Mouse (Mus musculus) R1 (cell line): ENCODE measurements around the gene Hsf5.

Experiments
- DNase-seq: peaks from one replicate; pipeline ENCODE4 v3.0.0-alpha.2; 2018; ENCODE audit warnings: low read depth, low spot score

The Hsf5 gene

GRCm38 (mm10) chr11:87687246-87688225, 70.6 kb downstream of the Hsf5 start:
- no peak for DNase-seq

GRCm38 (mm10) chr11:87688478-87689203, 71.7 kb downstream of the Hsf5 start:
- no peak for DNase-seq

GRCm38 (mm10) chr11:87689402-87689808, 72.4 kb downstream of the Hsf5 start:
- DNase-seq, result no peak

GRCm38 (mm10) chr11:87690054-87690740, 73.2 kb downstream of the Hsf5 start:
- no peak for DNase-seq

- DNase-seq, result no peak
Measured at GRCm38 (mm10) chr11:87697131-87697682, 80.2 kb downstream of the Hsf5 start.

GRCm38 (mm10) chr11:87698126-87698525, 81.2 kb downstream of the Hsf5 start:
- DNase-seq, result no peak

GRCm38 (mm10) chr11:87701108-87701507, 84.1 kb downstream of the Hsf5 start:
- no peak for DNase-seq

GRCm38 (mm10) chr11:87701877-87702620, 85.1 kb downstream of the Hsf5 start:
- no peak for DNase-seq

GRCm38 (mm10) chr11:87703654-87704053, 86.7 kb downstream of the Hsf5 start:
- DNase-seq, result no peak

GRCm38 (mm10) chr11:87704289-87704688, 87.3 kb downstream of the Hsf5 start:
- no peak for DNase-seq

GRCm38 (mm10) chr11:87707570-87707969, 90.6 kb downstream of the Hsf5 start:
- DNase-seq, result no peak

- no peak for DNase-seq
Measured at GRCm38 (mm10) chr11:87708979-87709378, 92.0 kb downstream of the Hsf5 start.
